Mouse (Mus musculus) spleen, adult 2 months (tissue): Measurements from ENCODE around the gene Efhd2.

ENCODE experiments used
- CTCF ChIP-seq: fragments of 200-500 bp; IDR thresholded peaks from 2 replicates; pipeline ENCODE4 v1.5.1; 2011; ENCODE audit warnings: mild to moderate bottlenecking, inconsistent platforms; ENCODE audit not compliant: insufficient read depth, insufficient read length, insufficient replicate concordance; ENCODE audit errors: extremely low read depth
- POLR2A ChIP-seq: fragments of 200-500 bp; IDR thresholded peaks from 2 replicates; pipeline ENCODE4 v1.6.1; 2011; ENCODE audit warnings: low read depth, low read length, inconsistent platforms

DNA sequence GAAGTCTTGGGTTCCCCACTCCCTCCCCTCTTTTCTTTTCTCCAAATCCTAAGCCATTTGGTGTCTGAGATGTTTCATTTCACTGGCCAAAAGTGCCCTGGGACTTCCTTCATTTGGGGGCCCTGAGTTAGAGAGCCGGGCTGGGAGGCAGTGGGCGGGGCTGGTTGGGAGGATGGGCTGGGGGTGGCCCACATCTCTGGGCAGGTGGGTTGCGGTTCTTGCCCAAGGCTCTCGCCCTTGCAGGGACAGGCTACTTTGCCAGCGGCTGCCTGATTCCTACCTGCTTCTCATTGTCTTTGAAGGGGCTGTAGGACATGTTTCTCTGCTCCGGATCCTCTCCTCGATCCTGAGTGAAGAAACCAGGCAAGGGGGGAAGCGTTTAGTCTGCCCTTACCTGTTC, 24.2 kb upstream of the Efhd2 start:
- TF ChIP-seq CTCF (no peak), POLR2A (no peak)
